Mouse (Mus musculus): ENCODE measurements at regions not wholly inside any gene's neighbourhood (a gene's known extent, or its start where the extent isn't known, plus 50 kb on each side); places are given as distances from the start of the nearest gene placed in this dataset.
A peak's percentile ranks its signal among the peaks of the same experiment; 100 is the strongest.

GRCm38 (mm10) chr3:34411142-34411914, 238.9 kb upstream of the Sox2 start:
- peak in 1 of 2 experiments; percentile 8 for DNase-seq (ENCODE audit: extremely low spot score in 1 of 2, low spot score in 1 of 2)

- DNase-seq (ENCODE audit: extremely low spot score in 1 of 2, low spot score in 1 of 2) = no peak
These were observed 246.6 kb upstream of the Sox2 start for GRCm38 (mm10) chr3:34403586-34403985.

- no peak for DNase-seq (ENCODE audit: extremely low spot score in 1 of 2, low spot score in 1 of 2)
These were observed 258.9 kb upstream of the Sox2 start for GRCm38 (mm10) chr3:34391275-34391674.

GRCm38 (mm10) chr3:34384965-34385505, 265.2 kb upstream of the Sox2 start:
- no peak for DNase-seq (ENCODE audit: extremely low spot score in 1 of 2, low spot score in 1 of 2)

- no peak for DNase-seq (ENCODE audit: extremely low spot score in 1 of 2, low spot score in 1 of 2)
These were observed 272.3 kb upstream of the Sox2 start for GRCm38 (mm10) chr3:34377913-34378312.

GRCm38 (mm10) chr3:34377329-34377728, 272.9 kb upstream of the Sox2 start:
- DNase-seq (ENCODE audit: extremely low spot score in 1 of 2, low spot score in 1 of 2) = no peak

GRCm38 (mm10) chr3:34371418-34371817, 278.8 kb upstream of the Sox2 start:
- DNase-seq (ENCODE audit: extremely low spot score in 1 of 2, low spot score in 1 of 2) = no peak

- no peak for DNase-seq (ENCODE audit: extremely low spot score in 1 of 2, low spot score in 1 of 2)
These were observed 257.0 kb upstream of the Dnajc19 start for GRCm38 (mm10) chr3:34338100-34338499.

- no peak for DNase-seq (ENCODE audit: extremely low spot score in 1 of 2, low spot score in 1 of 2)
These were observed 252.4 kb upstream of the Dnajc19 start for GRCm38 (mm10) chr3:34333555-34333954.

GRCm38 (mm10) chr3:34331889-34332276, 250.8 kb upstream of the Dnajc19 start:
- no peak for DNase-seq (ENCODE audit: extremely low spot score in 1 of 2, low spot score in 1 of 2)

- DNase-seq (ENCODE audit: extremely low spot score in 1 of 2, low spot score in 1 of 2) = no peak
These were observed 250.1 kb upstream of the Dnajc19 start for GRCm38 (mm10) chr3:34330970-34331888.

- peak; percentile 26 to 63 for DNase-seq (ENCODE audit: extremely low spot score in 1 of 2, low spot score in 1 of 2)
These were observed 247.7 kb upstream of the Dnajc19 start for GRCm38 (mm10) chr3:34328865-34329264.

GRCm38 (mm10) chr3:34325669-34326068, 244.5 kb upstream of the Dnajc19 start:
- no peak for DNase-seq (ENCODE audit: extremely low spot score in 1 of 2, low spot score in 1 of 2)

GRCm38 (mm10) chr3:34322527-34323210, 241.5 kb upstream of the Dnajc19 start:
- no peak for DNase-seq (ENCODE audit: extremely low spot score in 1 of 2, low spot score in 1 of 2)

GRCm38 (mm10) chr3:34314798-34315197, 233.7 kb upstream of the Dnajc19 start:
- no peak for DNase-seq (ENCODE audit: extremely low spot score in 1 of 2, low spot score in 1 of 2)

- no peak for DNase-seq (ENCODE audit: extremely low spot score in 1 of 2, low spot score in 1 of 2)
These were observed 233.3 kb upstream of the Dnajc19 start for GRCm38 (mm10) chr3:34314393-34314792.

GRCm38 (mm10) chr3:34311944-34312343, 230.8 kb upstream of the Dnajc19 start:
- DNase-seq (ENCODE audit: extremely low spot score in 1 of 2, low spot score in 1 of 2) = no peak

- DNase-seq (ENCODE audit: extremely low spot score in 1 of 2, low spot score in 1 of 2) = no peak
These were observed 218.5 kb upstream of the Dnajc19 start for GRCm38 (mm10) chr3:34299637-34300036.

- no peak for DNase-seq (ENCODE audit: extremely low spot score in 1 of 2, low spot score in 1 of 2)
These were observed 206.7 kb upstream of the Dnajc19 start for GRCm38 (mm10) chr3:34287836-34288235.

GRCm38 (mm10) chr3:34270154-34270553, 189.0 kb upstream of the Dnajc19 start:
- peak in 1 of 2 experiments; percentile 14 for DNase-seq (ENCODE audit: extremely low spot score in 1 of 2, low spot score in 1 of 2)

GRCm38 (mm10) chr3:34266462-34266861, 185.3 kb upstream of the Dnajc19 start:
- no peak for DNase-seq (ENCODE audit: extremely low spot score in 1 of 2, low spot score in 1 of 2)
